Mouse (Mus musculus): ENCODE measurements at regions not wholly inside any gene's neighbourhood (a gene's known extent, or its start where the extent isn't known, plus 50 kb on each side); places are given as distances from the start of the nearest gene placed in this dataset.

- no peak for DNase-seq
These were observed 194.5 kb downstream of the Gm5426 start for GRCm38 (mm10) chr10:96330639-96331487.

DNA sequence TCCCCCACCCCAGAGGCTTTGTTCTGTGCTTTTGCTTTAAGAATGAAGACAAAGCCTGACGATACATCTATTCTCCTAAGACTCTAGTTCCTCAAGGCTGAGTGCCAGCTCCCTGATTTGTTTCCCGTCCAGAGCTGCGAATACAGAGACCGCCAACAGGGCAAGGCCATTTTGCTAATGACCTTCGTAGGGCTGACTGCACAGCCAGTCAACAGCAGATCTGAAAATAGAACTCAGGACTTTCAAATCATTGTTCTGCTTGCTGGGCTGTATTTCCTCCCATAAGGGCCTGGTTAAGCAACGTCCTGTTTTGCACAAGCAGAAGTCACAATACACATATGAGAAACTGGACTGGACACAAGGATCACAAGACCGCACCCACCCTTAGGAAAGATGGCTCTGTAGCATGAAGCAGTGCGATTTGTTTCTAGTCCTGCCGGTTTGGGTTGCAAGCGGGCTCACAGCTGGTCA, 196.4 kb downstream of the Gm5426 start:
- DNase-seq: peak; percentile 78

GRCm38 (mm10) chr10:96333224-96333623, 196.8 kb downstream of the Gm5426 start:
- DNase-seq: no peak

GRCm38 (mm10) chr10:96336271-96336670, 199.9 kb downstream of the Gm5426 start:
- no peak for DNase-seq

- no peak for DNase-seq
These were observed 200.8 kb downstream of the Gm5426 start for GRCm38 (mm10) chr10:96337088-96337666.

GRCm38 (mm10) chr10:96337797-96338608, 201.6 kb downstream of the Gm5426 start:
- no peak for DNase-seq

DNA sequence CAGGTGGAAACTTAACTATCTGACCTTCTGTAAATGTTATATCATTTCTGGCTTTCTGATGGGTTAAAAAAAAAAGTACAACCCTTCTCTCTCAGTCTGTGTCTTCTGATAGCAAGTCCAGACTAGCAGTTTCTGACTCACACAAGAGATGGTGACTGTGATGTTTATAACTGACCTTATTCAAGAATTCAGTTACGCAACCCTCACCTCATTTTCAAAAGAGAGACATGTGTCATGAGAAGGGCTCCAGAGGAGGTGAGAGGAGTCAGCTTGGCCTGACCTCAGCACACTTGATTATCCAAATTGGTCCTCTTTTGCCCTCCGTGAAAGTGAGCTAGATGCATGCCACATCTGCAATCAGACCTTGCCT, 202.2 kb downstream of the Gm5426 start:
- no peak for DNase-seq

- DNase-seq: peak; percentile 16
These were observed 206.1 kb downstream of the Gm5426 start for GRCm38 (mm10) chr10:96342476-96342875.

GRCm38 (mm10) chr10:96343666-96344065, 207.3 kb downstream of the Gm5426 start:
- no peak for DNase-seq

DNA sequence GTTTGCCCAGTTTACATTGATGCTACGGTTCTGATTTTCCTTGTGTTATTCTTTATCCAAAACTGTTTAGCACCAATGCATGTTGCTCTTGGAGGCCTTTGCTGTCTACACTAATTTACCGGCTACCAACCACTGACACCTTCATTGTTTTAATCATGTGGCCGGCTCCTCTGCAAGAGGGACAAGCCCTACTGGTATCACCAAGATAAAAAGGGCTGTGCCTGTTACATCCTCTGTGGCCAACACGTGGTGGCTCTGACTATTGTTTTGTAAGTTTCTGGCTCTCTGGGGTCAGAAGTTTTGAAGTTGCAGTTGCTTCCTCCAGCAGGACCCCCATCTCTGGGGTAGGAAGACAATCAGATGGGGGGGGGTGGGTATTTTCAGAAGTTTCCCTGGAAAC, 214.3 kb downstream of the Gm5426 start:
- DNase-seq: no peak

GRCm38 (mm10) chr10:96351320-96351719, 214.9 kb downstream of the Gm5426 start:
- no peak for DNase-seq

DNA sequence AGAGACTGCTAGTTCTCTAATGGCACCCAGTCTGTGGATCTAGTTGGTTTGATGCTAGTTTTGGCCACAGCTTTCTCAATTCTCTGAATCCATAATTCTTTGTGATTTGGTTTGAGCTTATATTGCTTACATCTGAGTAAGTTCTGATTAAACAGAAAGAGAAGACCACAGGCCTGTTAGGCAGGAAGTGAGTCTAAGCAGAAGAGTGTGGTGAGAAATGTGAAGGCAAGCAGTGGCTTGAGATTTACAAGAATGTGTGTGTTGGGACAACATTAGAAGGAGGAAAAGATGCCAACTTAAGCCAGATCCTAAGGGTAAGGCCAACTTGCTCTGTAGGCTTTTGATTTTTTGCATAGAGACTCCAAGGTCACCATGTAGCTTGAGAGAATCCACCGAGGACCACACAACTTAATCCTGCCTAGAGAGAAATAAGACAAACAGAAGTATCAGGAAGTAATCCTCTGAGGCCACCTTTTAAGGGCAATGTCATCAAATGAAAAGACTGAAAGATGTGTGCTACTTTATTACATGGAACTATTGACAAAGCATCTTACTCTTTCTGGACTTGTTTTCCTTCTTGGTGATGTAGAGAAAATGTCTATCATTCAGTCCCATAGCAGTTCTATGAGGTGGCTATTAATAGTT, 220.7 kb downstream of the Gm5426 start:
- no peak for DNase-seq

GRCm38 (mm10) chr10:96357632-96358031, 221.2 kb downstream of the Gm5426 start:
- no peak for DNase-seq

DNA sequence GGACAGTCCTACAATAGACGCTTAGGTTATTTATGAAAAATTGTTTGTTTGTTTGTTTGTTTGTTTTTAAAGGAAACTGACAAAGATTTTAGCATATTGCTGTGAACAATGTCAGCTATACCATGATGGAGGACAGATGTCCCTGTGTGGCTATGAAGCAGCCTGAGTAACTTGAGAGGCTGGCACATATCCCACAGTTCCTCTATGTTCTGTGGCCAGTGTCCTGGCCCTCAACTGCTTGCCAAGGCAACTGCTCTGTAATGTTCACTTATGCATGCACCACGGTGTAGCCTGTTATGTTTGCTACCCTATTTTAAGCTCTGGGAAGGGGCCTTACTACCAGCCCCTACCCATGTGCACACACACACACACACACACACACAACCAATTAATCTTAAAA, 222.6 kb downstream of the Gm5426 start:
- no peak for DNase-seq

GRCm38 (mm10) chr10:96362211-96362610, 225.8 kb downstream of the Gm5426 start:
- DNase-seq: no peak

DNA sequence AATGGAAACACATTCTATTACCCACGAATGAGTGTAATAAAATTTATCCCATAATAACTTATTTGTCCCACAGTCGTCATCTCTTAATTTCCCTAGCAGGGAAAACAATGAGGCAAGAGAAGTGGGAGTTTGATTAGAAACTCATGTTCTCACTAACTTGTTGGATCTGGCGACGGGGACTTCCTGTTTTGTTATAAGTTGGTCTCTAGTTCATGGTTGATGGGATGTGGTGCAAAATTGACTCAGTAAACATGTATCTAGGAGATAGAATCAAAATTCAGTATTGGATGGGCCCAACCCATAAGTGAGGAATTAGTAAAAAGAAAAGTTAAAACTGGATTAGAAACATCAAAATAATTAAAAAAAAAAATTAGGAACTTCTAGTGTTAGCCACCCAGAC, 227.5 kb downstream of the Gm5426 start:
- DNase-seq: no peak

GRCm38 (mm10) chr10:96365101-96365500, 228.7 kb downstream of the Gm5426 start:
- peak; percentile 43 for DNase-seq

DNA sequence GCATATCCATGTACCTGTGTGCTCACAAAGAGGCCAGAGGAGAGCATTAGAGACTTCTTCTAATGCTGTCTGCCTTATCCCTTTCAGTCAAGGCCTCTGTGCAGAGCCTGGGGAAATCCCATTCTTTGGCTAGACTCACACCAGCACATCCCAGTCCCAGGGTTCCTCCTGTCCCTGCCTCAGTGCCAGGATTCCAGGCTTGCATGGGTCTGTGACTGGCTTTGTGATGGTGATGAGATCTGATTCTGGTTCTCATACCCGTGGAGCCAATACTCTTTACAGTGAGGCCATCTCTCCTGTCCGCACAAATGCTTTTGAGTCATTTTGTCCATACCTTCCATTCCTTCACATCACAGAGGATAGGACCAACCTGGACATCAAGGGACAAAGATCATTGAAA, 230.5 kb downstream of the Gm5426 start:
- DNase-seq: no peak

DNA sequence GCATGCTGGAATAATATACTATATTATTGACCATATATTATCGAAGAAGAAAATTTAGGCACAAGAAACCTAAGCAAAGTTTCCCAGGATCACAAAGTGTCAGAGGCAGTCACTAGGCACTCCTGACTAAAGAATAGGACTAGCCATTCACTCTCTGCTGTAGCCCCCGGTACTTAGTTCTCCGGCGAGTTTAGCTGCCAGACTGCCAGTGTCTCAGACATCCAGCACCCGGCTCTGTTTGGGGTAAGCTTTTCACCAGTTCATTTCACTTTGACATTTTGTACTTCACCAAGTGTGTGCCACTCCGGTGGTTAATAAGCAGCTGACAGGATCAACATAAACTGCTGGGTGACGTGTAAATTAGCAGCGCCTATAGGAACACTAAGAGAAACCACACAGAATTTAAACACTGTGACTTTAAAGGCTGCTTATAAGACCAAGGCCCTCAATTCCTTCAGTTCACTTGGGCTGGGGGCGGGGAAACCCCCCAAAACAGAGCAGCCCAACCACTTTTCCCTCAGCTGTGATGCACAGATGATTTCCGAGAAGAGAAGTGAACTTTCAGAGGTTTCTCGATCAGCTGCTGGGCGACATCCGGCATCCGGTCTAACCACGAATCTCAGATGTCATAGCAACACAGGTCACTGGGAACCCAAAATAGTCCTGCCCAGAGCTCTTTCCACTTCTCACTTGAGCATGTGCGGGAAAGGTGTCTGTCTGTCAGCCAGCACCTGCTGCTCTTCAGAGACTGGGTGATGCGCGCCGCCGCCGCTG, 234.3 kb downstream of the Gm5426 start:
- peak; percentile 16 for DNase-seq

GRCm38 (mm10) chr10:96371321-96371653, 234.9 kb downstream of the Gm5426 start:
- DNase-seq: no peak

- no peak for DNase-seq
These were observed 236.4 kb downstream of the Gm5426 start for GRCm38 (mm10) chr10:96372616-96373346.

- no peak for DNase-seq
These were observed 237.1 kb downstream of the Gm5426 start for GRCm38 (mm10) chr10:96373481-96373880.

All from kidney, postnatal 14 days (tissue).